Mouse (Mus musculus) heart, embryonic 12.5 days (tissue): ENCODE measurements at regions not wholly inside any gene's neighbourhood (a gene's known extent, or its start where the extent isn't known, plus 50 kb on each side); places are given as distances from the start of the nearest gene placed in this dataset.

Experiments
- ATAC-seq: fragments of 200-750 bp; cut with Nextera tagmentation; 2 replicates; pipeline ENCODE4 v1.8.0; 2017; ENCODE audit warnings: moderate TSS enrichment, moderate library complexity; ENCODE audit not compliant: insufficient number of reproducible peaks, low FRiP score
- H3K27ac ChIP-seq: fragments of 300-500 bp; sonication (generic); 2 replicates; pipeline ENCODE4 v1.5.1; 2016; ENCODE audit warnings: mild to moderate bottlenecking, moderate library complexity; ENCODE audit not compliant: poor library complexity, severe bottlenecking
- H3K27me3 ChIP-seq: fragments of 300-500 bp; sonication (generic); replicated peaks from 2 replicates; pipeline ENCODE4 v1.6.1; 2016; ENCODE audit warnings: mild to moderate bottlenecking, moderate library complexity
- H3K36me3 ChIP-seq: fragments of 300-500 bp; sonication (generic); 2 replicates; pipeline ENCODE4 v1.6.1; 2016; ENCODE audit warnings: mild to moderate bottlenecking, moderate library complexity
- H3K4me1 ChIP-seq: fragments of 300-500 bp; sonication (generic); replicated peaks from 2 replicates; pipeline ENCODE4 v1.6.1; 2016; ENCODE audit warnings: mild to moderate bottlenecking
- H3K4me2 ChIP-seq: fragments of 300-500 bp; sonication (generic); 2 replicates; pipeline ENCODE4 v1.6.1; 2016; ENCODE audit warnings: mild to moderate bottlenecking, moderate library complexity
- H3K4me3 ChIP-seq: fragments of 300-500 bp; sonication (generic); 2 replicates; pipeline ENCODE4 v1.5.1; 2016; ENCODE audit warnings: mild to moderate bottlenecking
- H3K9ac ChIP-seq: fragments of 300-500 bp; sonication (generic); 2 replicates; pipeline ENCODE4 v1.6.1; 2016; ENCODE audit warnings: mild to moderate bottlenecking, moderate library complexity
- H3K9me3 ChIP-seq: fragments of 300-500 bp; sonication (generic); replicated peaks from 2 replicates; pipeline ENCODE4 v1.6.1; 2016; ENCODE audit warnings: mild to moderate bottlenecking, moderate library complexity
- WGBS: fragments of 180-500 bp; shearing (Covaris S2); methylation state at CpG from one replicate; pipeline ENCODE4 v1.1.7; 2016; 5-methylcytosine and 5-hydroxymethylcytosine counted together

DNA sequence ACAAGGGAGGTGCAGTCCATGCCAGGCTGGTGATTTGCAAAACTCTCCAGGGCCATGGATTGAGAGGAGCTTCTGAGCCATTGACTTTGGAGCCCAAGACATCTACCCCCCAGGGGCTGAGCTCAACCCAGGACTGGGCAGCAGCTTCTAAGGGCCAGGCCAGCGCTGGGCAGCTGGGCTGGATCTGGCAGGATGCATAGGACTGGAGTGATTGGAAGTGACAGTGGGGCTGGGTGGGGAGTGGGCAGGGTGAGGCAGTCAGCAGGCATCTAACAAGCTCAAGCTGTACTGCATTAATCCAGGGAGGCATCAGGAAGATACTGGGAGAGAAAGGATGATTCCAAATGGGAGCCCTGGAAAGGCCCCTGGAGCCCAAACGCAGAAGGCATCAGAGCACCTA lies 152.2 kb upstream of the Smim23 start:
- no peak for ATAC-seq
- Histone ChIP-seq H3K9me3 (peaks cover 6% of the 10 kb centered on the region), H3K9ac (no peak overlapping the region), H3K27ac (no peak overlapping the region), H3K4me3 (no peak overlapping the region), H3K36me3 (no peaks in the 10 kb centered on the region), H3K4me2 (no peak overlapping the region), H3K4me1 (no peaks in the 10 kb centered on the region), H3K27me3 (0 out of 2 replicates have a peak, but pooled peaks cover 10% of the 10 kb centered on the region)
- WGBS: 75% methylated on average over 2 of the region's 2 CpGs

DNA sequence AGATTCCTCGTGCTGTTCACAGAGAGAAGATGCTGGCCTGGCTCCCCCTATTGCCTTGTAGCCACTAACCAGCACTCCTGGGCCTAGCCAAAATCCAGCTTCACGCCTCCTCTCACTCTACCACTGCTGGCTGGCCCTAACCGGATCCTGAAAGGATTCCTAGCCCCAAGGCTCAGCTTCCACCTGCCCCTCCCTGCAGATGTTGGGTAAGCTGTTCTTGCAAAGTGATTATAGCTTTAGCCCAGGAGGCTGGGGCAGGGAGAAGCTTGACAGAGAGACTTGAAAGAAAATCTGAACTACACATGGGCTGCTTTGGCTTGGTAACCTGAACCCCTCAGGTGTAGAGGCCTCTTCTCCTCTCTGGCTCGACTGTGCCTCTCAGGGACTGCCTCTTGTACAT lies 149.0 kb upstream of the Smim23 start:
- 72% methylated on average over 4 of the region's 4 CpGs for WGBS
- Histone ChIP-seq H3K27ac (no peak overlapping the region), H3K4me1 (no peaks in the 10 kb centered on the region), H3K27me3 (0 out of 2 replicates have a peak, but pooled peaks cover 10% of the 10 kb centered on the region), H3K4me3 (no peak overlapping the region), H3K9me3 (no peaks in the 10 kb centered on the region), H3K36me3 (no peaks in the 10 kb centered on the region), H3K4me2 (no peak overlapping the region), H3K9ac (no peak overlapping the region)
- no peak for ATAC-seq

DNA sequence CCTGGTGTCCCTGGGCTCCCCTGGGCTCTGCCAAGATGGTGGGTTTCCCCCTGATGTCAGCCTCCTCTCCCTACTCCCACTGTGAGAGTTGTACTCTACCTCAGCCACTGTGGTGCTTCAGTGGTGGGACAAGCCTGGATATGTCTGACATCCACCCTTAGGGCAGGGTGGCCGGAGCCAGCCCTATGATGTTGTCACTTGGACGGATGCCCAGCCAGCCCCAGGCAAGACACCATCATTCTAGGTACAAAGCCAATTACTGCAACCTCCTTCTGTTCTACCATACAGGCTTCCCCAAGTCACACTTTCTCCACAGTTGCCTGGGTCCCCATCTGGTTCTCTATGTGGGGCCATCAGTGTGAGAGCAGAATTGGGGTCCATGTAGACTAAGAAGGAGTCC lies 141.0 kb upstream of the Smim23 start:
- no peak overlapping the region for H3K4me3 ChIP-seq
- H3K4me2 ChIP-seq: no peak overlapping the region
- H3K27me3 ChIP-seq: no peaks in the 10 kb centered on the region
- H3K9ac ChIP-seq: no peak overlapping the region
- WGBS: 56% methylated on average over 2 of the region's 2 CpGs
- no peaks in the 10 kb centered on the region for H3K4me1 ChIP-seq
- ATAC-seq: no peak
- no peaks in the 10 kb centered on the region for H3K9me3 ChIP-seq
- H3K36me3 ChIP-seq: no peaks in the 10 kb centered on the region
- H3K27ac ChIP-seq: no peak overlapping the region

DNA sequence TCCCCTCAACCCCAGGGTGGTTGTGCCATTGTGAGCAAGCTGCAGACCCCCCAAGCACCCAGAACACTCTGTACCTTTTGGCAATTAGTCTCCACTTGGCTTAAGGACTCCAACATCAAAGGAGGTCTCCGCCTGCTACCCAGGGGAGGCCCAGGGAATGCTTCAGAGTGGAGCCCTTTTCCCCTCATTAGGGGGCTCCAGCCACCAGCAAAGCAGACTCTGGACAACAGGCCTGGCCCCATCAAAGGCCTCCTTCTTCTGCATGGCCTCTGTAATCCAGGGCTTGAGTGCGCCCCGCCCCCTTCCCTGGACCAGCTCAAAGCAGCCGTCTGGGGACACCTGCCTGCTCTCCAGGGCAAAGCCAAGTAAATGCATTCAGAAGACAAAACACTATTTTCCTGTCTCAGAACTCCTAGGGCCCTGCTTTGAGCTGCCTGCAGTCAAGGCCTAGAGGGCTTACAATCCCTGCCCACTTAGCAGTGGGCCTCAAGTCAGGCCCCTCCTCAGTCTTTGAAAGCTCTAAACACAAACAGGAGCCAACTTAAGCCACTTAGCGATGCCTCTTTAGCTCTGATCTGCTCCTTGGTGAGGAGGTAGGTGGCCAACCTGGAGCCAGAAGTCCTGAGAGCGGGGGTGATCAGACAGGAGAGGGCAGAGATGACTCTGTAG lies 139.4 kb upstream of the Smim23 start:
- ATAC-seq: no peak
- no peak overlapping the region for H3K9ac ChIP-seq
- no peaks in the 10 kb centered on the region for H3K36me3 ChIP-seq
- H3K4me3 ChIP-seq: no peak overlapping the region
- H3K4me2 ChIP-seq: no peak overlapping the region
- H3K27ac ChIP-seq: no peak overlapping the region
- H3K9me3 ChIP-seq: no peaks in the 10 kb centered on the region
- WGBS: 29% methylated on average over 6 of the region's 6 CpGs
- H3K4me1 ChIP-seq: no peaks in the 10 kb centered on the region
- H3K27me3 ChIP-seq: 0 out of 2 replicates have a peak, but pooled peaks cover 6% of the 10 kb centered on the region

DNA sequence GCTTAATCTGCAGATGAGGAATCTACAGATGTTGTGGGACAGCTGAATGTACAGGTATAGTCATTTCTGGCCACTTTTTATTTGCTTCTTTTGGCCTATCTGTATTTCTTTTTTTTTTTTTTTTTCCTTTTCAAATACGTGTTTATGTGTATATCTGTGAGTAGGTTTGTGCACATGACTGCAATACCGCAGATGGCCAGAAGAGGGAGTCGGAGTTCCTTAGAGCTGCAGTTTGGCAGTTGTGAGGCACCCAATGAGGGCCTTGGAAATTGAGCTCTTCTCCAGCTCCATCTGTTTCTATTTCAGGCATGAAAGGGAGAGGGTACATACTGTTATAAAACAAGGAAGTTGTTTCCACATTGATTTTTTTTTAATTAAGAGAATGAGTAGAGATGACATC lies 137.2 kb upstream of the Smim23 start:
- no peak overlapping the region for H3K9ac ChIP-seq
- H3K4me2 ChIP-seq: no peak overlapping the region
- ATAC-seq: no peak
- H3K4me3 ChIP-seq: no peak overlapping the region
- no peak overlapping the region for H3K27ac ChIP-seq
- no peaks in the 10 kb centered on the region for H3K4me1 ChIP-seq
- H3K27me3 ChIP-seq: peaks cover 19% of the 10 kb centered on the region; the same call in 1 of the 2 replicates
- 65% methylated on average over 3 of the region's 3 CpGs for WGBS
- H3K36me3 ChIP-seq: no peaks in the 10 kb centered on the region
- H3K9me3 ChIP-seq: no peaks in the 10 kb centered on the region

DNA sequence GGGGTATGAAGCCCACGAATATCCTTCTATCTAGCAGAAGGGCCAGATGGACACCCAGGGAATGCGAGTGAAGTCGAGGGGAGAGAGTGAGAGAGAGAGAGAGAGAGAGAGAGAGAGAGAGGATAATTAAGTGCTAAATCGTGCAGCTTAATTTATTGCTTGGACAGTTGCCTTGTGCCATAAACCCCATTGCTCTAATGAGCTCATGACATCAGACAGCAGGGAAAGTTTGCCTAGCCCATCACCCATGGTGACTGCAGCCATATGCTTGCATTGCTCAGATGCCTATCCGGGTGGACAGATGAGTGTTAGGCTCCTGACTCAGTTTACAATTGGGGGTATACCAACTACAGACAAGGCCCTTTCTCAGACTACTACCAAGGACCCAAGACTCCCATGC lies 134.6 kb upstream of the Smim23 start:
- H3K4me2 ChIP-seq: no peak overlapping the region
- no peak overlapping the region for H3K9ac ChIP-seq
- no peaks in the 10 kb centered on the region for H3K9me3 ChIP-seq
- H3K4me1 ChIP-seq: no peaks in the 10 kb centered on the region
- no peak for ATAC-seq
- H3K4me3 ChIP-seq: no peak overlapping the region
- no peaks in the 10 kb centered on the region for H3K36me3 ChIP-seq
- no peak overlapping the region for H3K27ac ChIP-seq
- peaks cover 25% of the 10 kb centered on the region for H3K27me3 ChIP-seq
- WGBS: 81% methylated on average over 5 of the region's 5 CpGs

DNA sequence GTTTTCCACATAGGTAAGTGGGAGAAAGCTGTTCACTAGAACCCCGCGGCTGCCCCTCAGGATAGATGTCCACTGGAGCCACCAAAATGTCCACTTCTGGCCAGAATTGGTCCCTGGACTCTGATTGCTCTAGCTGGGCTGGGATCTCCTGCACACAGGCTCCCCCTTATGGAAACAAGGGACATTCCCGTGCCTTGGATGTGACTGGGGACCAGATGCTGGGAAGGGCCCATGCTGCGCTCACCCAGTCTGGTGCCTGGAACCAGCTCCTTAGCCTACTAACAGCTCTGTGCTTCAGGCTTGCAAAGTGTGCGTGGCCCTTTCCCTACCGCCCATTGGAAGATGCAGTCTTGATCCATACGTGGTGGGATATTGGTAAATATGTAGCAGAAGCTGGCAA lies 132.6 kb upstream of the Smim23 start:
- H3K4me3 ChIP-seq: no peak overlapping the region
- no peak overlapping the region for H3K9ac ChIP-seq
- H3K27ac ChIP-seq: no peak overlapping the region
- H3K27me3 ChIP-seq: peaks cover 25% of the 10 kb centered on the region
- no peaks in the 10 kb centered on the region for H3K36me3 ChIP-seq
- no peak for ATAC-seq
- WGBS: 28% methylated on average over 7 of the region's 7 CpGs
- H3K4me2 ChIP-seq: no peak overlapping the region
- H3K9me3 ChIP-seq: no peaks in the 10 kb centered on the region
- peaks cover 15% of the 10 kb centered on the region for H3K4me1 ChIP-seq

DNA sequence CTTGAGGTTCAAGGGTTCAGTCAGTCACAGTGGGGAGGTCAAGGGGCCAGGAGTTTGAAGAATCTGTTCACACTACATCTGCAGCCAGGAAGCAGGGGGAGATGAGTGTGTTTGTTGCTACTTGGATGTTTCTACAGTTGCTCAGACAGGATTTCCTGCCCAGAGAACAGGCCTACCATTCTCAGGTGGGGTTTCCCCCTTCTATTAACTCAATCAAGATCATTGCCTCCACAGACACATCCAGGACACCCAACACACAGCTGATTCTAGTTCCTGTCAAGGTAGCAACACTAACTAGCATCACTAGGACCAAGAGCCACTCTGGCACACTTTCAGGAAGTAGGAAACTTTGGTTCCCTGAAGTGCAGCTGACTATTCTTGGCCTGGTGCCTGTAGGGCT lies 127.9 kb upstream of the Smim23 start:
- ATAC-seq: no peak; the same call in 1 of the 2 replicates
- H3K4me3 ChIP-seq: no peak overlapping the region
- H3K4me1 ChIP-seq: peaks cover 18% of the 10 kb centered on the region
- peaks cover 6% of the 10 kb centered on the region; the same call in 1 of the 2 replicates for H3K27me3 ChIP-seq
- no peak overlapping the region for H3K4me2 ChIP-seq
- H3K9ac ChIP-seq: no peak overlapping the region
- no peaks in the 10 kb centered on the region for H3K36me3 ChIP-seq
- no peaks in the 10 kb centered on the region for H3K9me3 ChIP-seq
- H3K27ac ChIP-seq: no peak overlapping the region

DNA sequence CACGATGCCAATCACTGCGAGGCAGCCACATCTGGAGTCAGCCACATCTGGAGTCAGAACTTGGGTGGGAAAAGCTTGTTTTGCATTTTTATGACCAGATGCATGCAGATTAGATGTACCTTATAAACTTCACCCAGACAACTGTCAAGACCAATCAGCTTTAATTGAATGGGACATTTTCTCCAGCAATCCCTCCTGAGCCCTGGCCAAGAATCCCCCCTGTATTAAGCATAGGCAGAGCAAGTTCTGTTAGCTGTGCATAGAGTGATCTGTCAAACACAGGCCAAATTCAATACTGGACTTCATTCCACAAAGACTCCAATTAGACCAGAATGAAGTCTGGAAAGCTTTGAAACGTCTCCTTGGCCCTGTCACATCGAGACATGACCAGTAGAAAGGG lies 123.7 kb upstream of the Smim23 start:
- no peak for ATAC-seq
- H3K27ac ChIP-seq: no peak overlapping the region
- no peaks in the 10 kb centered on the region for H3K9me3 ChIP-seq
- no peak overlapping the region for H3K4me2 ChIP-seq
- no peaks in the 10 kb centered on the region for H3K36me3 ChIP-seq
- no peak overlapping the region for H3K4me3 ChIP-seq
- H3K27me3 ChIP-seq: no peaks in the 10 kb centered on the region
- H3K9ac ChIP-seq: no peak overlapping the region
- 76% methylated on average over 4 of the region's 4 CpGs for WGBS
- peaks cover 28% of the 10 kb centered on the region for H3K4me1 ChIP-seq

DNA sequence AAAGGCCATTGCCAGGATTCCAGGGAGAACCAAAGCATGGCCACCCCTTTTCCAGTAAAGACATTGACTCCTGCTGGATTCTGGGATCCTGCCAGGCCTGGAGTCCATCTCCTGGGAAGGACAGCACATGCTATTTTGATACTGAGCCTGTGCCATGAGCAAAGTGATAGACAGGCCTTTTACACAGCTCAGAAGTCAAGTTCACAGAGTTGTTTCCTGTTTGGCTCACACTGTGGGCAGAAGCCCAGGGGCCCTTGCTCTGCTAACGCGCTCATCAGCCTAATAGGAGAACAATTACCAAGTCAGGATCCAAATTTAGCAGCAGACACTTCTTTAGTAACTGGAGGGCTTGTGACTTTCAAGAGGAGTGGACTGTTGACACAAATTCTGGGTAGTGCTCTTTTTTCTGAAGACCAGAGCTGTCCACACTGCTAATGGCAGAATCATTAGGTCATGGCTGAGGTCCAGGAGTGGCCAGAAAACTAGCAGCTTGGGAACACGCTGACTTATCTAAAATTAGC lies 122.1 kb upstream of the Smim23 start:
- no peak overlapping the region for H3K4me2 ChIP-seq
- 11% methylated on average over 3 of the region's 3 CpGs for WGBS

DNA sequence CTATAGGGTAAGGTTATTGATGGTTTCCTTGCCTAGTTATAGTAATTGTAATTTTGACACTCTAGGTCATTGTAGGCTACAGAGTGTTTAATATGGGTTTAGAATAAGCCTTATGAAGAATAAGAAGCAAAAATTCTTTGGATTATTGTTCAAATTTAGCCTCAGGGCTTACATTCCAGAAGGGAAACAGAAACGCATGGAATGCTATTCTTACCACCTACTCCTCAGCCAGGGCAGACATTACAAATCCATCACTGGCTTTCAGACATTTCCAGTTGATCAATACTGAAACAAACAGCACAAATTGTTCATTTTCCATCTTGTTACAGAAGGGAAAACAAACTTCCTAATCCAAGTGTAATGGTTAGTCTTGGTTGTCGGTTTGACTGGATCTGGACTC lies 120.7 kb upstream of the Smim23 start:
- H3K36me3 ChIP-seq: no peaks in the 10 kb centered on the region
- peaks cover 33% of the 10 kb centered on the region for H3K4me1 ChIP-seq
- no peak for ATAC-seq
- no peaks in the 10 kb centered on the region; the same call in none of the 2 replicates for H3K27me3 ChIP-seq
- no peaks in the 10 kb centered on the region for H3K9me3 ChIP-seq
- H3K4me2 ChIP-seq: no peak overlapping the region
- no peak overlapping the region for H3K9ac ChIP-seq
- no peak overlapping the region for H3K27ac ChIP-seq
- H3K4me3 ChIP-seq: no peak overlapping the region
- 62% methylated on average over 2 of the region's 2 CpGs for WGBS

More for the DNA sequence above, 122.1 kb upstream of the Smim23 start:
- peak overlapping the region; percentile 86 for H3K27ac ChIP-seq
- no peaks in the 10 kb centered on the region for H3K9me3 ChIP-seq
- H3K27me3 ChIP-seq: no peaks in the 10 kb centered on the region; the same call in 1 of the 2 replicates
- peak; percentile 78 for ATAC-seq
- H3K9ac ChIP-seq: no peak overlapping the region
- H3K4me1 ChIP-seq: peaks cover 26% of the 10 kb centered on the region
- no peaks in the 10 kb centered on the region for H3K36me3 ChIP-seq
- H3K4me3 ChIP-seq: no peak overlapping the region
